Mouse (Mus musculus) embryonic facial prominence, embryonic 14.5 days (tissue): ENCODE data around the gene Cybc1. TPM values are rescaled to one million over a fixed set of nuclear protein-coding genes. Genes with fewer than 3 reads are reported as not detected.
A peak's percentile ranks its signal among the peaks of the same experiment; 100 is the strongest.

Experiments
- ATAC-seq: fragments of 200-750 bp; cut with Nextera tagmentation; 2 replicates; pipeline ENCODE4 v1.8.0; 2017; ENCODE audit warnings: low read depth, moderate number of reproducible peaks, moderate TSS enrichment
- DNase-seq: peaks from one replicate; pipeline ENCODE4 v3.0.0-alpha.2; 2015; ENCODE audit warnings: low spot score
- H3K27ac ChIP-seq: fragments of 300-500 bp; sonication (generic); replicated peaks from 2 replicates; pipeline ENCODE4 v1.5.1; 2014; ENCODE audit warnings: low read depth, mild to moderate bottlenecking, low read length, moderate library complexity
- H3K27me3 ChIP-seq: fragments of 300-500 bp; sonication (generic); replicated peaks from 2 replicates; pipeline ENCODE4 v1.6.1; 2014; ENCODE audit warnings: low read length; ENCODE audit not compliant: control insufficient read depth, insufficient read depth
- H3K36me3 ChIP-seq: fragments of 300-500 bp; sonication (generic); 2 replicates; pipeline ENCODE4 v1.6.1; 2014; ENCODE audit warnings: low read length, mixed read lengths; ENCODE audit not compliant: control insufficient read depth, insufficient read depth
- H3K4me1 ChIP-seq: fragments of 300-500 bp; sonication (generic); 2 replicates; pipeline ENCODE4 v1.6.1; 2014; ENCODE audit warnings: antibody characterized with exemption, low read length; ENCODE audit not compliant: control insufficient read depth, insufficient read depth
- H3K4me2 ChIP-seq: fragments of 300-500 bp; sonication (generic); 2 replicates; pipeline ENCODE4 v1.6.1; 2014; ENCODE audit warnings: low read depth, mild to moderate bottlenecking, low read length, moderate library complexity, mixed read lengths
- H3K4me3 ChIP-seq: fragments of 300-500 bp; sonication (generic); 2 replicates; pipeline ENCODE4 v1.5.1; 2014; ENCODE audit warnings: low read depth, mild to moderate bottlenecking, low read length
- H3K9ac ChIP-seq: fragments of 300-500 bp; sonication (generic); 2 replicates; pipeline ENCODE4 v1.6.1; 2014; ENCODE audit warnings: low read depth, mild to moderate bottlenecking, low read length, moderate library complexity, mixed read lengths
- H3K9me3 ChIP-seq: fragments of 300-500 bp; sonication (generic); 2 replicates; pipeline ENCODE4 v1.6.1; 2016; ENCODE audit warnings: low read length; ENCODE audit not compliant: control insufficient read depth
- WGBS: fragments of 180-500 bp; shearing (Covaris S2); extraction: QIAGEN DNeasy Blood & Tissue Kit; methylation state at CpG from one replicate; pipeline ENCODE4 v1.1.7; 2014; 5-methylcytosine and 5-hydroxymethylcytosine counted together
- polyA plus RNA-seq: library from polyadenylated mRNA; unstranded; fragments of >200 nt; fragmentation: Nextera tagmentation; extraction: Ambion mirVana; gene quantifications from 2 replicates; pipeline ENCODE4 v1.2.1, GENCODE M21; 2014

Gene Cybc1
- polyA plus RNA-seq, 1 experiment from 2014 or later, result 40.0 TPM

DNA sequence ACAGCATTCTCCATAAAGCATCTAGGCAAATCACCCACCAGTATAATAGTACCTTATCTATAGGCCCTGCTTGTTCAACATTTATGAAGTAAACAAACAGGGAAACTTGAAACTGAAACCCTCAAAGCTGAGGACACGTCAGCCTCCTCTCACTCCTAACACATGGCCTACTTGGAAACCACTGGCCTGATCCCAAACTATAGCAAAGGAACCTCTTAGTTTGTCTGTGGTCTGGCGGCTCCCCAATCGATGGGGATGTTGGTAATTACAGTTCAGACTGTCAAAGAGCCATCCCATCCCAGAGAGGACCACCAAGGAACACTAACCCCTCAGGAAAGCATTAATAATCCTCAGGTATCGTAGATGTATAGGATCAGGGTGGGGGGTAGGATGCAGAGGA is 29.3 kb downstream of the Cybc1 start:
- DNase-seq (peak; percentile 64), ATAC-seq (no peak)
- Histone ChIP-seq H3K9me3 (no peaks in the 10 kb centered on the region), H3K4me3 (no peak overlapping the region), H3K27ac (no peak overlapping the region), H3K36me3 (0 out of 2 replicates have a peak, but pooled peaks cover 5% of the 10 kb centered on the region), H3K27me3 (no peaks in the 10 kb centered on the region), H3K4me1 (no peaks in the 10 kb centered on the region), H3K9ac (no peak overlapping the region), H3K4me2 (no peak overlapping the region)
- WGBS, result 70% methylated on average over 4 of the region's 4 CpGs

- peak; percentile 32 for DNase-seq
- Histone ChIP-seq H3K36me3 (0 out of 2 replicates have a peak, but pooled peaks cover 5% of the 10 kb centered on the region), H3K4me3 (no peak overlapping the region), H3K4me1 (no peaks in the 10 kb centered on the region), H3K27ac (0 out of 2 replicates have a peak overlapping the region, but pooled peaks have one; percentile 0), H3K4me2 (no peak overlapping the region), H3K9ac (no peak overlapping the region), H3K9me3 (no peaks in the 10 kb centered on the region), H3K27me3 (no peaks in the 10 kb centered on the region)
- no peak for ATAC-seq
- WGBS, result 43% methylated on average over 2 of the region's 2 CpGs
Observed at GRCm38 (mm10) chr11:121198622-121199021, 30.5 kb downstream of the Cybc1 start.

DNA sequence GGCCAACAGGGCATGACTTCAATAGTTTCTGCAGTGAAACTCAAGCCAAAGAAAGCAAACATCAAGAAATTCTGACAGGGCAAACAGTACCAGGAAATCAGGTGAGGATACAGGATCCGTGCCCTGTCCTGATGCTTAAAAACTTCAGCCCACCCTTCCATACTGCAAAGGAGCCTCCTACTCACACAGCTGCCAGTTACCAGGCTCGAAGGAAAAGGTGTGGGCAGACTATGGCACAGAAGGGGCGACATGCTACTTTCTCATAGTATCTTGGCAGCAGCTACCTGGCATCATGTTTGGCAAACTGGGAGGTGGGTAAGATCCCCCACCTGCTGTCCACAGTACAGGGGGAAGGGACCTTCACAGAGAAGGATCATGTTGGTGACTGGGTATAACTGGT is 35.7 kb downstream of the Cybc1 start:
- Histone ChIP-seq H3K36me3 (0 out of 2 replicates have a peak, but pooled peaks cover 7% of the 10 kb centered on the region), H3K4me2 (no peak overlapping the region), H3K4me3 (no peak overlapping the region), H3K27ac (no peak overlapping the region), H3K9ac (no peak overlapping the region), H3K27me3 (no peaks in the 10 kb centered on the region), H3K4me1 (no peaks in the 10 kb centered on the region), H3K9me3 (no peaks in the 10 kb centered on the region)
- WGBS, result 71% methylated on average over 3 of the region's 3 CpGs
- no peak for ATAC-seq
- no peak for DNase-seq

DNA sequence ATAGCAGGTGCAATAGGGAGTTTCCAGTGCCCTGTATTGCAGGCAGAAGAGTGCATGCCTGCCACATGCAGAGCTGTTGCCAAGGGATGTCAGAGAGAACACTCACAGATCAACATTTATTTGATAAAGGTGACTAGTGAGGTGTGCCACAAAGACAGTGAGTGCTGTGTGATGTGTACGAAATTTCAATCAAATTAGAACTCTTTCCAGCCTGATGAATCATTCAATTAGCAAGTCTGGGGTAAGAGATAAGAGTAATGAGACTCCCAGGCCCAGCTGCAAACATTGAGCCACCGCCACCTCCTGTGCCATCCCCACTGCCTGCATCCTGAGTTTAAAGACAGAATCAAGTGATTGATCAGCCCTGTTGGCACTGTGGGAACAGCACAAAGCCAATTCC is 36.4 kb downstream of the Cybc1 start:
- Histone ChIP-seq H3K9ac (no peak overlapping the region), H3K27ac (no peak overlapping the region), H3K4me3 (no peak overlapping the region), H3K9me3 (no peaks in the 10 kb centered on the region), H3K4me2 (no peak overlapping the region), H3K36me3 (0 out of 2 replicates have a peak, but pooled peaks cover 9% of the 10 kb centered on the region), H3K4me1 (no peaks in the 10 kb centered on the region), H3K27me3 (no peaks in the 10 kb centered on the region)
- DNase-seq (no peak), ATAC-seq (no peak)
- 78% methylated on average over 2 of the region's 2 CpGs for WGBS

- no peak overlapping the region for H3K9ac ChIP-seq
- ATAC-seq (no peak), DNase-seq (peak; percentile 36)
- no peaks in the 10 kb centered on the region for H3K9me3 ChIP-seq
- no peak overlapping the region for H3K4me3 ChIP-seq
- no peaks in the 10 kb centered on the region for H3K4me1 ChIP-seq
- no peak overlapping the region for H3K4me2 ChIP-seq
- H3K27ac ChIP-seq, result no peak overlapping the region
- 73% methylated on average over 3 of the region's 3 CpGs for WGBS
- 0 out of 2 replicates have a peak, but pooled peaks cover 5% of the 10 kb centered on the region for H3K36me3 ChIP-seq
- H3K27me3 ChIP-seq, result no peaks in the 10 kb centered on the region
Observed at GRCm38 (mm10) chr11:121189681-121190080, 39.4 kb downstream of the Cybc1 start.

- no peak overlapping the region for H3K4me3 ChIP-seq
- no peak overlapping the region for H3K4me2 ChIP-seq
- WGBS, result 55% methylated on average over 12 of the region's 12 CpGs
Observed at GRCm38 (mm10) chr11:121176285-121177270, 52.5 kb downstream of the Cybc1 start.

GRCm38 (mm10) chr11:121174234-121174633 is 54.9 kb downstream of the Cybc1 start:
- no peak for DNase-seq
- H3K4me3 ChIP-seq, result no peak overlapping the region
- 50% methylated on average over 3 of the region's 3 CpGs for WGBS

More at GRCm38 (mm10) chr11:121176285-121177270, 52.5 kb downstream of the Cybc1 start:
- H3K27ac ChIP-seq, result no peak overlapping the region
- peak overlapping the region; percentile 5; the same call in 1 of the 2 replicates for H3K9ac ChIP-seq
- H3K4me1 ChIP-seq, result no peaks in the 10 kb centered on the region
- ATAC-seq (peak; percentile 36), DNase-seq (peak; percentile 65)
- H3K27me3 ChIP-seq, result no peaks in the 10 kb centered on the region
- no peaks in the 10 kb centered on the region for H3K36me3 ChIP-seq
- H3K9me3 ChIP-seq, result no peaks in the 10 kb centered on the region

DNA sequence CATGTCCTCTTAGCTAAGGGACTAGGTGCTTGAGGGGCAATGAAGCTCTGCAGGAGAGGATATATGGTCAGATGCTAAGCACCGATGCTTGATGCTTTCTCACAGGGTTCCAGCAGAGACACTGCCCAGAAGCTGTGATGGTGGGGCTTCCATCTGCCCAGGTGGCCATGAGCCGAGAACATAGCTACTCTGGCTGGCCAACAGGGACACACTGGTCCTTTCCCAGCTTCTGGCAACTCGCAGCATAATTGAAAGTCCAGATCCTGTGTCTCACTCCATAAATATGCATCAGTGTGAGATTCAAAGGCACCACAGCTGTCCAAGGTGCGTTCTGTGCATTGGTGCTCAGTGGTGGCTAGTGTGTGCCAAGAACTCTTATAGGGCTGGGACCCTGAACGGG is 55.9 kb downstream of the Cybc1 start:
- no peak overlapping the region for H3K9ac ChIP-seq
- H3K27me3 ChIP-seq, result no peaks in the 10 kb centered on the region
- H3K36me3 ChIP-seq, result no peaks in the 10 kb centered on the region
- no peak overlapping the region for H3K4me2 ChIP-seq
- no peak overlapping the region for H3K4me3 ChIP-seq
- DNase-seq (no peak), ATAC-seq (no peak)
- H3K27ac ChIP-seq, result no peak overlapping the region
- H3K9me3 ChIP-seq, result no peaks in the 10 kb centered on the region
- H3K4me1 ChIP-seq, result no peaks in the 10 kb centered on the region
- WGBS, result 72% methylated on average over 5 of the region's 5 CpGs

More at GRCm38 (mm10) chr11:121174234-121174633, 54.9 kb downstream of the Cybc1 start:
- H3K4me1 ChIP-seq, result no peaks in the 10 kb centered on the region
- no peak overlapping the region for H3K27ac ChIP-seq
- no peak overlapping the region for H3K4me2 ChIP-seq
- H3K9ac ChIP-seq, result no peak overlapping the region
- no peaks in the 10 kb centered on the region for H3K36me3 ChIP-seq
- no peak for ATAC-seq
- no peaks in the 10 kb centered on the region for H3K9me3 ChIP-seq
- no peaks in the 10 kb centered on the region for H3K27me3 ChIP-seq
